Mouse (Mus musculus): ENCODE data around the gene Mtfp1. TPM values are rescaled to one million over a fixed set of nuclear protein-coding genes. Genes with fewer than 3 reads are reported as not detected.

Gene Mtfp1
- total and polyA plus RNA-seq, 3 experiments: 19.3 to 43.8 (median 24.2) TPM

GRCm38 (mm10) chr11:4083316-4084078 is 11.7 kb downstream of the Mtfp1 start:
- peak; percentile 58 for DNase-seq

GRCm38 (mm10) chr11:4080219-4080618 is 15.0 kb downstream of the Mtfp1 start:
- DNase-seq: peak; percentile 42

GRCm38 (mm10) chr11:4078267-4078933 is 16.8 kb downstream of the Mtfp1 start:
- no peak for DNase-seq

- peak; percentile 50 for DNase-seq
Observed at GRCm38 (mm10) chr11:4076633-4077032, 18.6 kb downstream of the Mtfp1 start.

- no peak for DNase-seq
Observed at GRCm38 (mm10) chr11:4069664-4070063, 25.6 kb downstream of the Mtfp1 start.

- no peak for DNase-seq
Observed at GRCm38 (mm10) chr11:4064627-4065122, 30.6 kb downstream of the Mtfp1 start, which contains the start of gene Sec14l3. TSS of gene Sec14l3 (plus strand) at chr11:4064841.

- no peak for DNase-seq
Observed at GRCm38 (mm10) chr11:4062981-4063380, 32.3 kb downstream of the Mtfp1 start.

- no peak for DNase-seq
Observed at GRCm38 (mm10) chr11:4062523-4062922, 32.7 kb downstream of the Mtfp1 start.

GRCm38 (mm10) chr11:4060866-4061575 is 34.2 kb downstream of the Mtfp1 start:
- DNase-seq: no peak

- DNase-seq: peak; percentile 62
Observed at GRCm38 (mm10) chr11:4053586-4053985, 41.7 kb downstream of the Mtfp1 start.

GRCm38 (mm10) chr11:4048438-4048837 is 46.8 kb downstream of the Mtfp1 start:
- no peak for DNase-seq

GRCm38 (mm10) chr11:4047766-4048165 is 47.5 kb downstream of the Mtfp1 start:
- DNase-seq: peak; percentile 19

GRCm38 (mm10) chr11:4046526-4046925 is 48.7 kb downstream of the Mtfp1 start:
- DNase-seq: no peak

- no peak for DNase-seq
Observed at GRCm38 (mm10) chr11:4043081-4043480, 52.2 kb downstream of the Mtfp1 start.

Small RNA genes lying within 50 kb of the gene (microRNA-seq; reads per million reads assigned to microRNA genes)
- 1.2 to 5.1 reads per million in 2 experiments for gene Mir3060

Other genes with a start within 250 kb of the Mtfp1 start
- gene Osbp2, start 231.5 kb downstream of the Mtfp1 start, total RNA-seq (2021): 1 to 10 TPM; 2.2 to 3.7 TPM
- 1.9 and 2.2 TPM in 2 replicates for gene Osbp2, start 231.5 kb downstream of the Mtfp1 start, polyA plus RNA-seq (2012; rRNA removed)
- gene 4921536K21Rik, start 200.3 kb downstream of the Mtfp1 start, total RNA-seq (2021): under 1 TPM; 0.55 to 0.93 TPM
- gene 4921536K21Rik, start 200.3 kb downstream of the Mtfp1 start, polyA plus RNA-seq (2012; rRNA removed): 0.08 and 0.32 TPM in 2 replicates
- gene Dusp18, start 200.2 kb downstream of the Mtfp1 start, total RNA-seq (2021): 1 to 10 TPM; 3.9 to 9.4 TPM
- gene Dusp18, start 200.2 kb downstream of the Mtfp1 start, polyA plus RNA-seq (2012; rRNA removed): 2.7 and 3.9 TPM in 2 replicates
- gene Slc35e4, start 180.8 kb downstream of the Mtfp1 start, total RNA-seq (2021): 10 to 100 TPM in 1 of 2 experiments, 1 to 10 TPM in 1; 3.1 to 13.5 TPM
- 13.9 and 19.3 TPM in 2 replicates for gene Slc35e4, start 180.8 kb downstream of the Mtfp1 start, polyA plus RNA-seq (2012; rRNA removed)
- 100 to 1,000 TPM; 141 TPM for gene Tcn2, start 163.3 kb downstream of the Mtfp1 start, total RNA-seq (2021)
- 147 and 160 TPM in 2 replicates for gene Tcn2, start 163.3 kb downstream of the Mtfp1 start, polyA plus RNA-seq (2012; rRNA removed)
- 10 to 100 TPM; 62.1 to 73.2 TPM for gene Pes1, start 131.5 kb downstream of the Mtfp1 start, total RNA-seq (2021)
- 29.7 and 38.6 TPM in 2 replicates for gene Pes1, start 131.5 kb downstream of the Mtfp1 start, polyA plus RNA-seq (2012; rRNA removed)
- gene 4930556J24Rik, start 118.7 kb downstream of the Mtfp1 start, total RNA-seq (2021): not detected
- gene 4930556J24Rik, start 118.7 kb downstream of the Mtfp1 start, polyA plus RNA-seq (2012; rRNA removed): not detected in 2 replicates
- under 1 TPM in 1 of 2 experiments, not detected in 1; 0.21 TPM for gene Gal3st1, start 111.8 kb downstream of the Mtfp1 start, total RNA-seq (2021)
- gene Gal3st1, start 111.8 kb downstream of the Mtfp1 start, polyA plus RNA-seq (2012; rRNA removed): 0.63 and 0.79 TPM in 2 replicates
- gene Sec14l4, start 64.0 kb downstream of the Mtfp1 start, total RNA-seq (2021): 1 to 10 TPM; 3.2 to 7.2 TPM
- 1.2 and 1.7 TPM in 2 replicates for gene Sec14l4, start 64.0 kb downstream of the Mtfp1 start, polyA plus RNA-seq (2012; rRNA removed)
- gene Sec14l3, start 30.6 kb downstream of the Mtfp1 start, total RNA-seq (2021): not detected
- gene Sec14l3, start 30.6 kb downstream of the Mtfp1 start, polyA plus RNA-seq (2012; rRNA removed): 0.10 TPM in 1 of 2 replicates, not detected in the other
- 1 to 10 TPM; 1.8 to 2.2 TPM for gene Sec14l2, start 28.0 kb upstream of the Mtfp1 start, total RNA-seq (2021)
- 0.59 and 0.71 TPM in 2 replicates for gene Sec14l2, start 28.0 kb upstream of the Mtfp1 start, polyA plus RNA-seq (2012; rRNA removed)
- gene Rnf215, start 39.8 kb upstream of the Mtfp1 start, total RNA-seq (2021): 10 to 100 TPM; 21.7 to 25.0 TPM
- 34.6 and 40.2 TPM in 2 replicates for gene Rnf215, start 39.8 kb upstream of the Mtfp1 start, polyA plus RNA-seq (2012; rRNA removed)
- gene Ccdc157, start 64.8 kb upstream of the Mtfp1 start, total RNA-seq (2021): 10 to 100 TPM; 10.3 to 13.1 TPM
- 9.3 and 11.3 TPM in 2 replicates for gene Ccdc157, start 64.8 kb upstream of the Mtfp1 start, polyA plus RNA-seq (2012; rRNA removed)
- gene Sf3a1, start 64.9 kb upstream of the Mtfp1 start, total RNA-seq (2021): 10 to 100 TPM; 47.0 to 52.5 TPM
- gene Sf3a1, start 64.9 kb upstream of the Mtfp1 start, polyA plus RNA-seq (2012; rRNA removed): 36.4 and 39.8 TPM in 2 replicates
- 10 to 100 TPM; 13.7 to 16.2 TPM for gene Tbc1d10a, start 91.3 kb upstream of the Mtfp1 start, total RNA-seq (2021)
- gene Tbc1d10a, start 91.3 kb upstream of the Mtfp1 start, polyA plus RNA-seq (2012; rRNA removed): 35.3 and 38.3 TPM in 2 replicates
- gene Castor1, start 122.8 kb upstream of the Mtfp1 start, total RNA-seq (2021): 1 to 10 TPM; 3.5 to 4.1 TPM
- gene Castor1, start 122.8 kb upstream of the Mtfp1 start, polyA plus RNA-seq (2012; rRNA removed): 11.6 and 14.6 TPM in 2 replicates
- gene Osm, start 141.0 kb upstream of the Mtfp1 start, total RNA-seq (2021): under 1 TPM in 1 of 2 experiments, not detected in 1; 0.45 TPM
- 0.13 and 0.17 TPM in 2 replicates for gene Osm, start 141.0 kb upstream of the Mtfp1 start, polyA plus RNA-seq (2012; rRNA removed)
- under 1 TPM; 0.06 to 0.24 TPM for gene Lif, start 162.1 kb upstream of the Mtfp1 start, total RNA-seq (2021)
- gene Lif, start 162.1 kb upstream of the Mtfp1 start, polyA plus RNA-seq (2012; rRNA removed): 0.43 and 1.0 TPM in 2 replicates